Mouse (Mus musculus): Measurements from ENCODE around the gene Atg5. TPM values are rescaled to one million over a fixed set of nuclear protein-coding genes. Genes with fewer than 3 reads are reported as not detected.
"Not testable (repeated sequence)": the region's sequence is repeated elsewhere in the genome, so short reads cannot be mapped to it uniquely, and the experiment has no call there.

The Atg5 gene
- polyA plus RNA-seq, 1 experiment = 28.7 TPM

GRCm38 (mm10) chr10:44327057-44327456 is 58.9 kb downstream of the Atg5 start:
- Histone ChIP-seq H3K27ac (ENCODE audit: insufficient read depth, low read length) (no peak overlapping the region), H3K4me3 (ENCODE audit: low read depth, low read length) (no peak overlapping the region), H3K9me3 (replicated peaks; ENCODE audit: control insufficient read depth, insufficient read depth, low read length, poor library complexity, severe bottlenecking) (no peaks in the 10 kb centered on the region), H3K9ac (ENCODE audit: low read depth, poor library complexity, severe bottlenecking) (no peak overlapping the region), H3K27me3 (ENCODE audit: control insufficient read depth, insufficient read depth, low read length, poor library complexity, severe bottlenecking) (no peaks in the 10 kb centered on the region), H3K4me1 (ENCODE audit: control insufficient read depth, insufficient read depth, low read length) (peaks cover 2% of the 10 kb centered on the region), H3K36me3 (ENCODE audit: control insufficient read depth, insufficient read depth, low read length, poor library complexity, severe bottlenecking) (no peaks in the 10 kb centered on the region)
- TF ChIP-seq EP300 (IDR thresholded peaks at IDR 0.05; ENCODE audit: insufficient read depth, low read depth, low read length) (no peak), POLR2A (IDR thresholded peaks at IDR 0.05; ENCODE audit: insufficient read depth, low read length) (no peak), CTCF (IDR thresholded peaks at IDR 0.05; ENCODE audit: low read depth, low read length) (no peak)

- H3K9me3 ChIP-seq (replicated peaks; ENCODE audit: control insufficient read depth, insufficient read depth, low read length, poor library complexity, severe bottlenecking) = no peaks in the 10 kb centered on the region
- H3K4me1 ChIP-seq (ENCODE audit: control insufficient read depth, insufficient read depth, low read length) = peaks cover 2% of the 10 kb centered on the region
- no peaks in the 10 kb centered on the region for H3K27me3 ChIP-seq (ENCODE audit: control insufficient read depth, insufficient read depth, low read length, poor library complexity, severe bottlenecking)
- H3K9ac ChIP-seq (ENCODE audit: low read depth, poor library complexity, severe bottlenecking) = no peak overlapping the region
- no peaks in the 10 kb centered on the region for H3K36me3 ChIP-seq (ENCODE audit: control insufficient read depth, insufficient read depth, low read length, poor library complexity, severe bottlenecking)
- H3K4me3 ChIP-seq (ENCODE audit: low read depth, low read length) = no peak overlapping the region
- no peak for TF ChIP-seq EP300 (IDR thresholded peaks at IDR 0.05; ENCODE audit: insufficient read depth, low read depth, low read length)
- no peak for TF ChIP-seq CTCF (IDR thresholded peaks at IDR 0.05; ENCODE audit: low read depth, low read length)
- no peak for TF ChIP-seq POLR2A (IDR thresholded peaks at IDR 0.05; ENCODE audit: insufficient read depth, low read length)
- no peak overlapping the region for H3K27ac ChIP-seq (ENCODE audit: insufficient read depth, low read length)
Measured at GRCm38 (mm10) chr10:44328347-44328746, 60.2 kb downstream of the Atg5 start.

- Histone ChIP-seq H3K9me3 (replicated peaks; ENCODE audit: control insufficient read depth, insufficient read depth, low read length, poor library complexity, severe bottlenecking) (no peaks in the 10 kb centered on the region), H3K9ac (ENCODE audit: low read depth, poor library complexity, severe bottlenecking) (no peak overlapping the region), H3K36me3 (ENCODE audit: control insufficient read depth, insufficient read depth, low read length, poor library complexity, severe bottlenecking) (no peaks in the 10 kb centered on the region), H3K4me3 (ENCODE audit: low read depth, low read length) (no peak overlapping the region), H3K27me3 (ENCODE audit: control insufficient read depth, insufficient read depth, low read length, poor library complexity, severe bottlenecking) (no peaks in the 10 kb centered on the region), H3K4me1 (ENCODE audit: control insufficient read depth, insufficient read depth, low read length) (peaks cover under 1% of the 10 kb centered on the region), H3K27ac (ENCODE audit: insufficient read depth, low read length) (no peak overlapping the region)
- TF ChIP-seq POLR2A (IDR thresholded peaks at IDR 0.05; ENCODE audit: insufficient read depth, low read length) = no peak
- no peak for TF ChIP-seq CTCF (IDR thresholded peaks at IDR 0.05; ENCODE audit: low read depth, low read length)
- no peak for TF ChIP-seq EP300 (IDR thresholded peaks at IDR 0.05; ENCODE audit: insufficient read depth, low read depth, low read length)
Measured at GRCm38 (mm10) chr10:44330717-44331116, 62.6 kb downstream of the Atg5 start.

GRCm38 (mm10) chr10:44331469-44331868 is 63.3 kb downstream of the Atg5 start:
- TF ChIP-seq EP300 (IDR thresholded peaks at IDR 0.05; ENCODE audit: insufficient read depth, low read depth, low read length) (no peak), CTCF (IDR thresholded peaks at IDR 0.05; ENCODE audit: low read depth, low read length) (no peak), POLR2A (IDR thresholded peaks at IDR 0.05; ENCODE audit: insufficient read depth, low read length) (no peak)

GRCm38 (mm10) chr10:44332656-44333055 is 64.5 kb downstream of the Atg5 start:
- not testable (repeated sequence) for H3K36me3 ChIP-seq (ENCODE audit: control insufficient read depth, insufficient read depth, low read length, poor library complexity, severe bottlenecking); H3K4me1 ChIP-seq (ENCODE audit: control insufficient read depth, insufficient read depth, low read length); H3K27ac ChIP-seq (ENCODE audit: insufficient read depth, low read length); H3K27me3 ChIP-seq (ENCODE audit: control insufficient read depth, insufficient read depth, low read length, poor library complexity, severe bottlenecking); H3K9ac ChIP-seq (ENCODE audit: low read depth, poor library complexity, severe bottlenecking); H3K9me3 ChIP-seq (replicated peaks; ENCODE audit: control insufficient read depth, insufficient read depth, low read length, poor library complexity, severe bottlenecking); H3K4me3 ChIP-seq (ENCODE audit: low read depth, low read length)

More at GRCm38 (mm10) chr10:44331469-44331868, 63.3 kb downstream of the Atg5 start:
- Histone ChIP-seq H3K27ac (ENCODE audit: insufficient read depth, low read length) (no peak overlapping the region), H3K27me3 (ENCODE audit: control insufficient read depth, insufficient read depth, low read length, poor library complexity, severe bottlenecking) (no peaks in the 10 kb centered on the region), H3K9me3 (replicated peaks; ENCODE audit: control insufficient read depth, insufficient read depth, low read length, poor library complexity, severe bottlenecking) (no peaks in the 10 kb centered on the region), H3K4me3 (ENCODE audit: low read depth, low read length) (no peak overlapping the region), H3K36me3 (ENCODE audit: control insufficient read depth, insufficient read depth, low read length, poor library complexity, severe bottlenecking) (no peaks in the 10 kb centered on the region), H3K4me1 (ENCODE audit: control insufficient read depth, insufficient read depth, low read length) (no peaks in the 10 kb centered on the region), H3K9ac (ENCODE audit: low read depth, poor library complexity, severe bottlenecking) (no peak overlapping the region)

GRCm38 (mm10) chr10:44336641-44337382 is 68.7 kb downstream of the Atg5 start:
- not testable (repeated sequence) for H3K9me3 ChIP-seq (replicated peaks; ENCODE audit: control insufficient read depth, insufficient read depth, low read length, poor library complexity, severe bottlenecking); H3K27ac ChIP-seq (ENCODE audit: insufficient read depth, low read length)

More at GRCm38 (mm10) chr10:44336641-44337382, 68.7 kb downstream of the Atg5 start:
- H3K36me3 ChIP-seq (ENCODE audit: control insufficient read depth, insufficient read depth, low read length, poor library complexity, severe bottlenecking); H3K27me3 ChIP-seq (ENCODE audit: control insufficient read depth, insufficient read depth, low read length, poor library complexity, severe bottlenecking); H3K4me1 ChIP-seq (ENCODE audit: control insufficient read depth, insufficient read depth, low read length); H3K9ac ChIP-seq (ENCODE audit: low read depth, poor library complexity, severe bottlenecking); H3K4me3 ChIP-seq (ENCODE audit: low read depth, low read length): not testable (repeated sequence)

Data from ES-Bruce4 (cell line).